Mouse (Mus musculus): ENCODE measurements around the gene Borcs5.

Gene Borcs5

DNA sequence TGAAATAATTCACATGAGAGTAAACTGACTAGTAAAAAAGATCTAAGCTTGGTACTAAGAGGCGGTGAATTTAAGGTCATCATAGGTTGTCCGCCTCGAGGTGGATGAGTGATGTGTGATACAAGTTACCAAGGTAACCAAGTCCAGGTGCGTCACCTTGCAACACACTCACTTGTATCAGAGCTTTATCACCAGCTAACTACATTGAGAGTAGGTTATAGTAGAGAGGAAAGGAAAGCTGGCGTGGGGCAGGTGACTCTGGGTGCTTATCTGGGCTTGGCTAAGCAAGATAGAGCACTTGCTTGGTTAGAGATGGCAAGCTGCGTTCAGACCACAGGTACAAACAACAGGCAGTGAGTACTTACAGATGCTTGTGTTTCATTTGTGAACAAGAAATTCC lies 7.5 kb downstream of the Borcs5 start:
- POLR2A ChIA-PET: interaction anchor here in 3 of 4 experiments (0.7 to 1.4 kb wide), 6 partner anchors 13 to 240 kb away, joined by 3 to 4 read pairs (median 4); no protein-coding TSS in a partner anchor
- CTCF ChIA-PET: interaction anchor here in 2 of 4 experiments (0.7 to 0.8 kb wide), 2 partner anchors 12 to 13 kb away, joined by 3 to 4 read pairs; no protein-coding TSS in a partner anchor

DNA sequence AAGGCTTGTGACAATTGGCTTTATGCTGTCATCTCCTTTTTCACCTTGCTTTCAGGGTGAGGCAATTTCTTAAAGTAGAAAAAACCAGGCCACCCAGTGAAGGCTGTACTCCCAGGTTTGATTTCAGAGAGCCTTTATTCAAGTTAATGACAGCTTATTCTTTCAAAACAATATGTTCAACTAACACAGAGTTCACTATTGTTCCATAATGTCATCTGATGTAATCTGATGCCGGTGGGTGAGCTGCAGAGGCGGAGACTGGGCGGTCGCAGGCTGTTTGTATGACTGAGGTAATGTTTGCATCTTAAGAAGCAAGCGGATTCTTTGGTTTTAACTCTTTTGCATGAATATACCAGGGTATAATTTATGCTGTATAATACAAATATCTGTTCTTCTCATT lies 8.3 kb downstream of the Borcs5 start:
- ChIA-PET CTCF (interaction anchor here in 3 of 4 experiments (0.5 to 1.0 kb wide), 5 partner anchors 12 to 299 kb away, joined by 3 to 5 read pairs (median 3); no protein-coding TSS in a partner anchor), POLR2A (interaction anchor here in 3 of 4 experiments (0.6 to 1.4 kb wide), 10 partner anchors 9 to 240 kb away, joined by 3 to 4 read pairs (median 4); no protein-coding TSS in a partner anchor)

DNA sequence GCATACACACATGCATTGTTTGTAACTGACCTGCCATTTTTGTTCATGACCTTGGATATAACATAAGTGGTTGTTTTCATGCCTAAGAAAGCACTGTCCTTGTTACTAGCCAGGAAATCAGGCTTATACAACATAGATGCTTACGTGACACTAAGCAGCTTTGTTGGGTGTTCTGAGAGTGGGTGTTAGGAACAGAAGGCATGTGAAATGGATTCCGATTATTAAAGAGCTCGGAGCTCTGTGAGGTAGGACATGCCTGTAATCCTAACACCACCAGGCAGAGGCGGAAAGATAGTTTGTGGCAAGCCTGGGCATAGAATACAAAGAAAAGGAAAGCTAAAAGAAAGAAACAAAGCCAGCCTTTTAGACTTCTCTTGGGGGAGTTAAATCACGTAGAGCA lies 9.0 kb downstream of the Borcs5 start:
- ChIA-PET POLR2A (interaction anchor here in 3 of 4 experiments (0.5 to 1.4 kb wide), 6 partner anchors 90 to 239 kb away, joined by 3 to 12 read pairs (median 4); no protein-coding TSS in a partner anchor), CTCF (interaction anchor here in 3 of 4 experiments (0.5 to 1.2 kb wide), 6 partner anchors 8 to 299 kb away, joined by 3 to 5 read pairs (median 3); no protein-coding TSS in a partner anchor)

DNA sequence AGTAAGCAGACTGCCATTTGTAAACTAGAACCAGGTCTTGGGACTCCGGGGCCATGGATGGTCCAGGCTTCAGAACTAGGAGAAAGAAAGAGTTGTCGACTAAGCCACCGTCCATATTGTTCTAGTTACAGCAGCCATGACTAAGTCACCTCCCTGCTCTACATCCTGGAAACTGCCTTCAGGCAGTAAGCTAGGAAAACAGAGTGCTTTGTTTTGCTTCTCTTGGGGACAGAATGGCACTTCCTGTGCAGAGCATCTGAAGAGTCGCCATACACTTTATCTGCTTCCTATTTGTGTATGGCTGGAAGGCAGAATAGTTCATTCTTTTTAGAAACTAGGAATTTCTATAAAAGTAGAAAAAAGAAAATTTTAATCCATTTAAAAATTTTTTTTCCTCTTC lies 17.2 kb downstream of the Borcs5 start:
- ChIA-PET POLR2A (interaction anchor here in 2 of 4 experiments (0.6 to 0.9 kb wide), 2 partner anchors 9 to 619 kb away, joined by 3 read pairs; no protein-coding TSS in a partner anchor), CTCF (interaction anchor here (0.5 to 1.5 kb wide), 5 partner anchors 135 to 488 kb away, joined by 3 to 4 read pairs (median 4); no protein-coding TSS in a partner anchor)

DNA sequence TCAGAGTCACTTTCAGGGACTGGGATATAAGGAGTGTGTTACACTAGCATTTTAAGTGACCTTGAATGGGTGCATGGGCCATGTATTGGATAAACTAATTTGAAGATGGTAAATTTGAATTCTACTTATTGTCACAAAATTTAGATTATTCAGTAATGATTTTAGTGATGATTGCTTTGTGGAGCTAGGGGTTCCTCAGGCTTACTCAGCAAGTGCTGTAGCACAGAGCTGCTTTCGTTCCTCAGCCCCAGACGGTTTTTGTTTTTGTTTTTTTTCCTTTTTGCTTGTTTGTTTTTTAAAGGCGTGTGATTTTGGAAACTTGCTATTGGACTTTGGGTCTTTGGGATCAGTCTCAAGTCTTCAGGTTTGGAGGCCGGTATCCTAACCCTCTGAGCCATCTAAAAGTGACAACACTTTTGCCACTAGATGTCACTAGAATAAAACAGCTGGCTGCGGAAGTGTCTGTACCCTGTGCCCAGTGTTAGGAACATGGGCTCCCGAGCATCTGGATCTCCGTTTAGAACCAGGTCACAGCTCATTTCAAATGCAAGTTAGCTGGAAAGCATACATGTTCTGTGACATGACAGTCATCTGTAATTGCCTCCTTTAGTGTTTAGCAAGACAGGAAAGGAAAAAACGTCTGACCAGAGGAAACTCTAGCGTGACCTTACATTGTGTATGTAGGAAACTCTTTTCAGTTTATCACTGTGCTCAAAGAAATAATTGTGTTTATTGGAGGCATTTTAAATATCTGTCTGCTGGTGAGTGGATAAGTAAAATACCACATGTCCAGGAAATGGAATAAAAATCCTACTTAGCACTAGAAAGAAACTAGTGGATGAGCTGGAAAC lies 20.0 kb downstream of the Borcs5 start:
- CTCF ChIA-PET: interaction anchor here (0.6 to 1.7 kb wide), 22 partner anchors 11 to 1062 kb away, joined by 3 to 14 read pairs (median 4); no protein-coding TSS in a partner anchor
- POLR2A ChIA-PET: interaction anchor here (0.6 to 1.5 kb wide), 11 partner anchors 13 to 317 kb away, joined by 3 to 5 read pairs (median 3); no protein-coding TSS in a partner anchor

DNA sequence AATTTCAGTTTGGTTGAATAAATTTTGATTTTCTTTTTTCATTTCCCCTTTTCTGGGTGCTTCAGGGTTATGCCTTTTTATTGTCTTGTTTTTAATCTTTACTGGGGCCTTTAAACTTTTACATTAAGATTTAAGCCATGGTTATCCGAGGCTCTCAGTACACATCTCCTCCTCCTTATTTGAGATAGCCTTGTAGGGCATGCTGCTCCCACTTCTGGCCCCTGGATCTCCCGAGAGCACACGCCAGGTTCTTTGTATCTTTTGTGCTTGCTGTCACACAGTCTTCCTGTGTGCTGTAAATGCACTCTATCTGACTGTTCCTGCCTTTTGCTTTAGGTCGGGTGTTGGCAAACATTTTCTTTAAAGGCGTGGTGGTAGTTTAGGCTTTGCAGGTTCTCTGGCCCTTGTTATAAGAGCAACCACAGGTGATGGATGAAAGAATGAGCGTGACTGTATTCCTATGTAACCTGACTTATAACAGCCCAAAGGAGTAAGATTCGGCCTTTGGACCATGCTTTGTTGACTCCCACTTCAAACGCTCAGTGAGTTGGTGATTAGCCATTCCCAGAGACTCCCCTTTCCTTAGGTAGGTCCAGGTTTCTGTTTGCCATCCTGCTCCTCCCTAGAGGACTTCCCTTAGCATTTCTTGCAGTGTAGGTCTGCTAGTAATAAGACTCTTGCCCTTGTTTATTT lies 21.6 kb downstream of the Borcs5 start:
- ChIA-PET POLR2A (no interaction called here), CTCF (no interaction called here)

DNA sequence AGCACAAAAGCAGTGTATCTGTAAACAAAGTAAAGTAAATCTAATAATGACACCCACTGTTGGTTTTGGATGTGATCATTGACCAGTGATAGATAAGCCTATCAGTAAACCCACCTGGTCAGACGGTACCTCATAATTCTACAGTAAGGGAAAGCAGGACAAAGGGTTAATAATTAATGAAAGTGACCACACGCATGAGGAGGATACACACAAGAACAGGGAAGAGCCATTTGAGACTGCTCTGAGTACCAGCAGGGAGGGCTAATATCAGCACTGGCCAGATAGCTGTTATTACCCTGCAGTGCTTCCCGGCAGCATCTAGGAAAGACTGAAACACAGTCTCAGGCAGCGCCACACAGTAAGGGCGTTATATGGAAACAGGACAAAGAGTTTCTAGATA lies 25.3 kb downstream of the Borcs5 start:
- ChIA-PET POLR2A (no interaction called here), CTCF (no interaction called here)

DNA sequence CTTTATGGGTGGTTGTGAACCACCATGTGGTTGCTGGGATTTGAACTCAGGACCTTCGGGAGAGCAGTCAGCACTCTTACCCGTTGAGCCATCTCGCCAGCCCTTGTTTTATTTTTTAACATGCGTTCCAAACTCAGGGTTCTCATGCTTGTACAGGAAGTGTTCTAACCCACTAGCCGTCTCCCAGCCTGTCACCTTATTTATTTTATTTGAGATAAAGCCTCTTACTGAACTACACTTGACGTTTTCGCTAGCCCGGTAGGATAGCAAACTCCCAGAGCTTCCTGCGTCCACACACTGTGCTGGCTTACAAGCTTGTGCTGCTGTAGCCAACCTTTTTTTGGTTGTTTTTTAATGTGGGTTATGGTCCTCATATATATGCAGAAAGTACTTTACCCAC lies 26.5 kb downstream of the Borcs5 start:
- ChIA-PET CTCF (interaction anchor here in 1 of 4 experiments (1.1 kb wide), 1 partner anchor 128 kb away, joined by 3 read pairs; no protein-coding TSS in a partner anchor), POLR2A (interaction anchor here in 2 of 4 experiments (0.5 to 1.2 kb wide), 4 partner anchors 18 to 231 kb away, joined by 3 to 5 read pairs (median 3); no protein-coding TSS in a partner anchor)

DNA sequence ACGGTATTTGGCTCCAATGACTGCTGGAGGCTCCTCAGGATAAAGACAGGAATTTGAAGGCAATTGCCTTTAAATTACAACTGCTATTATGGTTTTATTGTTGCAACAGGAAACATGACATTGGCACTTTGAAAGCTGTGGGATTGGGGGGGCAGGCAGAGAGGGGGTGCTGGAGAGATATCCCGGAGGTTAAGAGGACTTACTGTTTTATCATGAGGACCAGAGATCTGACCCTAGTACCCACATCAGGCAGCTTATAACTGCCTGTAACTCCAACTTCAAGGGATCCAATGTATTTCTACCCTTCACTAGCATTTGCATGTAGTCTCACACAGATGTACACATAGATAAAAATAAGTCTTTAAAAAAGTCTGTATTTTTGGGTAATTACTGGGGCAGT lies 29.2 kb downstream of the Borcs5 start:
- POLR2A ChIA-PET: interaction anchor here in 1 of 4 experiments (0.6 kb wide), 1 partner anchor 75 kb away, joined by 3 read pairs; no protein-coding TSS in a partner anchor

DNA sequence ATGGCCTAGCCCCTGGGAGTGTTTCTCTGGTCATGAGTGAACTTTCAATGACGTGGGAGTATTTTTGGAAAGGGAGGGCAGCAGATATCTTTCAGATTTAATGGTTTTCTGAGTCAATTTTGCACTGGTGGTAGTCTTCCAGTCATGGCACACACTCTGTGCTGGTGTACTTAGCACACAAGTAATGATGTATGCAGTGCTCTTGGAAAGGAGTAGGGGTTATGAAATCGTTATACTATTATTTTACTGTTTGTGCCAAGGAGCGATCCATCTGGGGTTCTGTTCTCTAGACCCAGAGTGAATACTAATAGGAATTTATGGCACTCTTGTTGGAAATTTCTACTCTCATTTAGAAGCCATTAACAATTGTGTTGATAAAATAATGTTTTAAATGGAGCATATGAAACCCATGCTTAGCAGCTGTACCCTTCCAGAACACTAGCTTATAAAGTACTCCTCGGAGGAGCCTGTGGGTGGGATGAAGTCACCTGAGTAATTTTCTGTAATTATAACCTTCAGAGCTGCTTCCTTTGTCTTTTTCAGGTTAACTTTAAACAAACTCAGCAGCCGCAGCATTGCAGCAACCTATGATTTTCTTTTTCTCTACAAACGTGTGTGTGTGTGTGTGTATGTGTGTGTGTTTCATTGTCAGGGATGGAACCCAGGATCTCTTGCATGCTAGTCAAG lies 30.0 kb downstream of the Borcs5 start:
- ChIA-PET CTCF (interaction anchor here in 1 of 4 experiments (1.2 kb wide), 1 partner anchor 194 kb away, joined by 5 read pairs; no protein-coding TSS in a partner anchor), POLR2A (interaction anchor here in 2 of 4 experiments (0.9 to 1.0 kb wide), 2 partner anchors 16 to 176 kb away, joined by 3 read pairs; no protein-coding TSS in a partner anchor)

More for the DNA sequence above, 29.2 kb downstream of the Borcs5 start:
- CTCF ChIA-PET: no interaction called here

DNA sequence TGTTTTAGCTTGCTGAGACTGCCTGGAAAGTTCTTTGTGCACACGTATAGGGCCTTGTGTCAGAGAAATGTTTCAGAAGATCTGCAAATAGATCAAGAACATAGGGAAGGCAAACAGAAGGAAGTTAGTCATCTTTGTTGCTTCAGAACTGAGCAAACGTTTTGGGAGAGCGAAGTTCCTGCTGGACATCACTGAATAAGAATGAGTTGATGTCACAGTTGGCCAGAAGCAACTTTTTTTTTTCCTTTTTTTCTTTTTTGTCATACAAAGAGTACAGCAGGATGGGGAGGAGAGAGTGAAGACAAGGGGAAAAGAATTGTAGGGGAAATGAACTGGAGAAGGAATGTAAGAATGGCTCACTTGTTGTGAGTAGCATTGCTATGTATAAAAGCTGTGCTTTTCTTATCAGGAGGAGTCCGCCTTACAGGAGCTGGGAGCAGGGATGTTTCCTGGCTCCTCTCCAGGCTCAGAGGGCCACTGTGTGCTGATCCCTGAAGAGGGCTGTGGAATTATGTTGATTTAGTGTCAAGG lies 31.6 kb downstream of the Borcs5 start:
- ChIA-PET CTCF (interaction anchor here in 2 of 4 experiments (0.6 to 1.5 kb wide), 2 partner anchors 196 to 276 kb away, joined by 3 read pairs; no protein-coding TSS in a partner anchor), POLR2A (no interaction called here)

DNA sequence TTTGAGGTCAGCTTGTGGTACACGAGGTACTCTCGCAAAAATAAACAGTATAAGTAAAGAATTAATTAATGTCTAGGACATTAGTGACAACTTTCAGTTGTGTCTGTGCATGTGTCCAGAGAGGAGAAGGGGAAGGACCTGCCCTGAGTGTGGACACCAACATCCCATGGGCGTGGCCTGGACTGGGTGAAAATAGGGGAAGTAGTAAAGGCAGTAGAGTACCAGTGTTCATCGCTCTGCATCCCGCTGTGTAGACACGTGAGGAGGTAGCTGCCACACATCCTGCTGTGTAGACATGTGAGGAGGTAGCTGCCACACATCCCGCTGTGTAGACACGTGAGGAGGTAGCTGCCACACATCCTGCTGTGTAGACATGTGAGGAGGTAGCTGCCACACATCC lies 34.4 kb downstream of the Borcs5 start:
- CTCF ChIA-PET: interaction anchor here in 1 of 4 experiments (0.6 kb wide), 1 partner anchor 184 kb away, joined by 3 read pairs; no protein-coding TSS in a partner anchor
- POLR2A ChIA-PET: interaction anchor here in 2 of 4 experiments (1.4 to 1.8 kb wide), 2 partner anchors 10 to 12 kb away, joined by 3 to 5 read pairs; no protein-coding TSS in a partner anchor

DNA sequence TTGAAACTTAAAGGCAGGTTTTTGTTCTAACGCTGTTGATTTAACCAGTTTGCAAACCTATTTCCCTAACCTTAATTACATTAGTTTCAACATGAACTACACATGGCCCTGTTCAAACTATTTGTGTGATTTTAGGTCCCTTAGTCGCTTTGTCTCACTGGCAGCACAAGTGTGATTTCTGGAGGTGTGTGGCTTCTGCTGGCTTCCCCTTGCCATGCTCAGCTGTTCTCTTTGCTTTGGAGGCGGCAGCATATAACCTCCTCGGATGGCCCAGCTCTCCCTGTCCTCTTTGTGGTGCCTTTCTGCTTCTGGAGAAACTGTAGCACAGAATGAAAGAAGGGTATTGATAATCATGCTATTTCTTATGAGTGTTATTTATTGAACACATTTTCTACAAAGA lies 38.2 kb downstream of the Borcs5 start:
- CTCF ChIA-PET: interaction anchor here in 1 of 4 experiments (0.6 kb wide), 1 partner anchor 28 kb away, joined by 5 read pairs; no protein-coding TSS in a partner anchor
- POLR2A ChIA-PET: interaction anchor here in 1 of 4 experiments (0.5 kb wide), 1 partner anchor 336 kb away, joined by 6 read pairs; no protein-coding TSS in a partner anchor

DNA sequence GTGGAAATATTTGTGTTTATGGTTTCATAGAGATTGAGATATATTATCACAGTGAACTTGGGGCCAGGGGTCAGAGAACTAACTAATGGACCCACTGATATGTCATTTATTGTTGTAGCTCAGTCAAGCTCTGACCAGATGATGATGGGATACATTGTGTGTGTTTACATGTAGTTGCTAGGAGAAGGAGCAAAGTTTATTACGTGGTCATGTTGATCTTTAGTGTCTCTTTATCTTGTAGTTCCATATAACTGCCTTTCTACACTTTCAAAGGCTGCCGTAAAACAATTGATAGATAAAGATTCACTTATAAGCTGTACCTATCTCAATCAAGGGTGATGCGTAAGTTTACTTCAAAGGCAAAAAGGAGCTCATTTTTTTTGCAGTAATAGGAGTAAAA lies 38.7 kb downstream of the Borcs5 start:
- ChIA-PET POLR2A (interaction anchor here in 3 of 4 experiments (0.5 to 1.3 kb wide), 5 partner anchors 8 to 336 kb away, joined by 3 to 6 read pairs (median 3); no protein-coding TSS in a partner anchor), CTCF (interaction anchor here in 3 of 4 experiments (0.5 to 0.7 kb wide), 5 partner anchors 10 to 63 kb away, joined by 3 to 5 read pairs (median 4); no protein-coding TSS in a partner anchor)

DNA sequence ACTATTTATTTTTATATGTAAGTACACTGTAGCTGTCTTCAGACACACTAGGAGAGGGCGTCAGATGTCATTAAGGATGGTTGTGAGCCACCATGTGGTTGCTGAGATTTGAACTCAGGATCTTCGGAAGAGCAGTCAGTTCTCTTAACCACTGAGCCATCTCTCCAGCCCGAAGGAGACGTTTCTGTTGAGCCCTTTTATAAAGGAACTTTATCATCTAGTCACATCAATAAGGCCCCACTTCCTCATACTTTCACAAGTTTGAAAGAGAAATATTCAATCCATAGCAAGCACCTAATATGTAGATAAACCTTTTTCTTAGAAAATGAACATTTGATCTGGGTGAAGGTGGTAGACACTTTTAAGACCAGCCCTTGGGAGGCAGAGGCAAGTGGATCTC lies 40.0 kb downstream of the Borcs5 start:
- POLR2A ChIA-PET: interaction anchor here in 1 of 4 experiments (1.3 kb wide), 1 partner anchor 25 kb away, joined by 3 read pairs; no protein-coding TSS in a partner anchor
- CTCF ChIA-PET: interaction anchor here in 2 of 4 experiments (0.5 to 1.0 kb wide), 2 partner anchors 20 to 644 kb away, joined by 3 read pairs; no protein-coding TSS in a partner anchor

DNA sequence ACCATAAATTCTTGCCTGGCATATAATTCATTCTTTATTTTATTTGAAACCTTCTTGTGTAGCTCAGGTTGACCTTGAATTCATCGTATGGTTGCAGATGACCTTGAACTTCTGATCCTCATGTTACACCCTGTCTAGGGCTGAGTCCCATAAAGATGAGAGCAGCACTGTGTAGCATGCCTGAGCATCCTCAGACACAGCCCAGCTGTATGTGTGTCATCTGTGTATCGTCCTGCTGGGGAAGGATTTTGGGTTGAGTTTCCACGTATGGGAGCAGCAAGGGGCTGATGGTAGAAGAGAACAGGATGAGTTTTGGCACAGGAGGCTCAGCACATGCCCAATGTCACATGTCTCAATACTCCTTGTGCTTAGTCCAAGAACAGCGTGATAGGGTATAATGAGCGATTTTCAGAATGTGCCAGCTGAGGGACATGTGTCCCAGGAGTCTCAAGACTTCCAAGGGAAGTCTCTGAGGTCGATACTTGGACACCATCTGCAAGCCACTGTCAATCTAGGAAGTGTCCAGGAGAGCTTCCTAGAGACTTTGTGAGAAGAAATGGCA lies 45.1 kb downstream of the Borcs5 start:
- ChIA-PET POLR2A (interaction anchor here in 2 of 4 experiments (1.1 to 2.2 kb wide), 5 partner anchors 10 to 214 kb away, joined by 3 to 6 read pairs (median 4); partner anchors contain the start of gene Gpr19 (in 1 of the 2)), CTCF (interaction anchor here in 1 of 4 experiments (0.6 kb wide), 1 partner anchor 263 kb away, joined by 3 read pairs; no protein-coding TSS in a partner anchor)

DNA sequence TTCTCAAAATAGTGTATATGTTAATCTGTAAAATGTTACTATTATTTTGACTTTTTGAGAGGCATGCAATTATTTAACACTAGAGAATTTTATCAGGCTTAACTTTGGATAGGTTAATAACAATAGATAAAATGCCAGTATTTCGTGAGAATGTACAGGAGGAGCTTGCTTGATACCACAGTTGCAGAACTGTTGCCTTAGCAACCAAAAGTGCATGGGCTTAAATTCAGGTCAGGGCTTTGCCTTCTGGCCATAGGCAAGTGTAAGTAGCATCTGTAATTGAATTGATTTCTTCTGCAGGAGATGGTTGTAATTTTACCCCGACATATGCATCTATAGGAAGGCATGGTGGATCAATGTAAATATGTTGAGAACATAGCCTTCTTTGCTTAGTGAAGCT lies 45.7 kb downstream of the Borcs5 start:
- ChIA-PET POLR2A (interaction anchor here in 2 of 4 experiments (0.8 to 2.2 kb wide), 5 partner anchors 11 to 214 kb away, joined by 3 to 6 read pairs (median 5); no protein-coding TSS in a partner anchor), CTCF (interaction anchor here in 1 of 4 experiments (1.1 kb wide), 1 partner anchor 22 kb away, joined by 3 read pairs; no protein-coding TSS in a partner anchor)
